ENCODE assay signal across 7 mouse cellular contexts in genomic region chr9:50885600-50885987, GRCm38 (mm10). TPM values are rescaled to one million over a fixed set of nuclear protein-coding genes. Genes with fewer than 3 reads are reported as not detected.
DNase-seq lines count a peak whose midpoint lies in the region; ATAC-seq lines count a peak whose summit lies in the region.

No protein-coding gene starts in this region.

- peak overlapping the region; percentile 44; the same call in 1 of the 2 replicates for H3K27ac ChIP-seq in hindbrain, embryonic 13.5 days
- H3K27ac ChIP-seq in hindbrain, embryonic 12.5 days, result no peak overlapping the region
- H3K27ac ChIP-seq in embryonic facial prominence, embryonic 15.5 days (replicated peaks), result peak overlapping the region; percentile 53
- peak overlapping the region; percentile 76; the same call in 1 of the 2 replicates for H3K27ac ChIP-seq in limb, embryonic 13.5 days

- H3K36me3 ChIP-seq in hindbrain, embryonic 13.5 days, result peaks cover 28% of the 10 kb centered on the region
- peaks cover 19% of the 10 kb centered on the region for H3K36me3 ChIP-seq in hindbrain, embryonic 12.5 days
- H3K36me3 ChIP-seq in embryonic facial prominence, embryonic 15.5 days, result peaks cover 9% of the 10 kb centered on the region; the same call in 1 of the 2 replicates
- peaks cover 29% of the 10 kb centered on the region for H3K36me3 ChIP-seq in limb, embryonic 13.5 days

- H3K9ac ChIP-seq in hindbrain, embryonic 13.5 days, result no peak overlapping the region
- H3K9ac ChIP-seq in hindbrain, embryonic 12.5 days, result no peak overlapping the region
- no peak overlapping the region for H3K9ac ChIP-seq in embryonic facial prominence, embryonic 15.5 days
- H3K9ac ChIP-seq in limb, embryonic 13.5 days, result no peak overlapping the region; the same call in 1 of the 2 replicates

- peaks cover 28% of the 10 kb centered on the region for H3K4me1 ChIP-seq in hindbrain, embryonic 13.5 days (replicated peaks)
- H3K4me1 ChIP-seq in hindbrain, embryonic 12.5 days, result peaks cover 15% of the 10 kb centered on the region
- H3K4me1 ChIP-seq in embryonic facial prominence, embryonic 15.5 days, result peaks cover 35% of the 10 kb centered on the region
- peaks cover 48% of the 10 kb centered on the region for H3K4me1 ChIP-seq in limb, embryonic 13.5 days

- no peaks in the 10 kb centered on the region for H3K27me3 ChIP-seq in hindbrain, embryonic 13.5 days
- no peaks in the 10 kb centered on the region for H3K27me3 ChIP-seq in hindbrain, embryonic 12.5 days
- no peaks in the 10 kb centered on the region for H3K27me3 ChIP-seq in embryonic facial prominence, embryonic 15.5 days
- no peaks in the 10 kb centered on the region for H3K27me3 ChIP-seq in limb, embryonic 13.5 days

- 75% methylated on average over 1 of the region's 1 CpGs for WGBS in hindbrain, embryonic 13.5 days
- 63% methylated on average over 1 of the region's 1 CpGs for WGBS in hindbrain, embryonic 12.5 days
- 50% methylated on average over 1 of the region's 1 CpGs for WGBS in embryonic facial prominence, embryonic 15.5 days
- WGBS in limb, embryonic 13.5 days, result 31% methylated on average over 1 of the region's 1 CpGs

- ATAC-seq in hindbrain, embryonic 13.5 days (ENCODE audit: low FRiP score), result no peak
- no peak for ATAC-seq in hindbrain, embryonic 12.5 days (ENCODE audit: low FRiP score)
- no peak for ATAC-seq in embryonic facial prominence, embryonic 15.5 days (ENCODE audit: insufficient number of reproducible peaks, low FRiP score, low TSS enrichment, low read depth)
- ATAC-seq in limb, embryonic 13.5 days (ENCODE audit: low FRiP score, low read depth), result no peak

- no peaks in the 10 kb centered on the region for H3K9me3 ChIP-seq in hindbrain, embryonic 13.5 days
- H3K9me3 ChIP-seq in hindbrain, embryonic 12.5 days (replicated peaks), result no peaks in the 10 kb centered on the region
- no peaks in the 10 kb centered on the region for H3K9me3 ChIP-seq in embryonic facial prominence, embryonic 15.5 days (replicated peaks)
- no peaks in the 10 kb centered on the region for H3K9me3 ChIP-seq in limb, embryonic 13.5 days

- H3K4me3 ChIP-seq in hindbrain, embryonic 13.5 days, result no peak overlapping the region
- no peak overlapping the region for H3K4me3 ChIP-seq in hindbrain, embryonic 12.5 days
- H3K4me3 ChIP-seq in embryonic facial prominence, embryonic 15.5 days (replicated peaks), result no peak overlapping the region
- H3K4me3 ChIP-seq in limb, embryonic 13.5 days, result no peak overlapping the region

- no peak overlapping the region for H3K4me2 ChIP-seq in hindbrain, embryonic 13.5 days
- H3K4me2 ChIP-seq in hindbrain, embryonic 12.5 days (replicated peaks), result no peak overlapping the region
- peak overlapping the region; percentile 21; the same call in 1 of the 2 replicates for H3K4me2 ChIP-seq in embryonic facial prominence, embryonic 15.5 days (replicated peaks)
- no peak overlapping the region; the same call in 1 of the 2 replicates for H3K4me2 ChIP-seq in limb, embryonic 13.5 days (replicated peaks)

- peak; percentile 65 for DNase-seq in cerebellum, adult 9-11 months
- DNase-seq in thymus, postnatal 14 days, result no peak
- no peak for DNase-seq in urinary bladder, postnatal 4 days (ENCODE audit: low spot score in 2 of 2)

RNA-seq across cellular contexts. Expression of gene Ppp2r1b, which starts 40.5 kb away (rescaled TPM):
- polyA plus RNA-seq in hindbrain, embryonic 13.5 days (2015; fragmentation: Nextera tagmentation; extraction: Ambion mirVana), result 53.5 and 54.4 TPM in 2 replicates
- 87.6 and 90.5 TPM in 2 replicates for polyA plus RNA-seq in hindbrain, embryonic 12.5 days (2016; fragmentation: Nextera tagmentation; extraction: Ambion mirVana)
- polyA plus RNA-seq in embryonic facial prominence, embryonic 15.5 days (2015; fragmentation: Nextera tagmentation; extraction: Ambion mirVana), result 54.3 and 58.9 TPM in 2 replicates
- 74.3 and 77.3 TPM in 2 replicates for polyA plus RNA-seq in limb, embryonic 13.5 days (2015; fragmentation: Nextera tagmentation; extraction: Ambion mirVana)
